Comparison of ENCODE assay signal across 18 mouse cellular contexts in the genomic region with DNA sequence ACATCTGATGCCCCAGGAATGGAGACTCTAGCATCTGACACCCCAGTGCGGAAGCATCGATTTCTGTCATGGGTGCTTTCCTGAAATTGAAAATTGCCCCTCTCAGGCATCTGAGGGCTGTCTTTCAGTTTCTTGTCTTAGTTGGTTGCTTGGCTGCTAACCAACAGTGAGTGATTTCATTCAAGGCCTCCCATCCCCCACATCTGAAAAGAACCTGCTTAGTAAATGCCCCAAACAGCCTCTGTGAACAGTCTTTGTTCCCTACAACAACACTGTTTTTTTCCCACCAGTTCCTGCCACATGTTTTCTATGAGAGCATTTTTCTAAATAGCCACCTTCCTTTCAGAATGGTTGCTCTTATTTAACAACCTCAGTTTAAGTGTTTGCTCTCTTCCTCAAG.
A peak's percentile ranks its signal among the peaks of the same experiment; 100 is the strongest.
DNase-seq lines count a peak whose midpoint lies in the region; ATAC-seq and TF ChIP-seq lines count a peak whose summit lies in the region.
"Had no signal": no experiment of that assay in that cellular context is flagged by ENCODE, and none has a peak within 500 bp of the region (broad histone marks: within the 10 kb centered on the region; RNA-seq: fewer than 3 reads in every experiment).

No protein-coding gene starts in this region.

- DNase-seq in forebrain, postnatal 0 days: no peak
- DNase-seq in layer of hippocampus, adult 9-11 months: peak; percentile 29
- DNase-seq in layer of hippocampus, adult 8-10 months (ENCODE audit: low spot score in 2 of 2): no peak
- DNase-seq in brain, adult 2 months (ENCODE audit: low read depth, low spot score): peak; percentile 78
- DNase-seq in right cerebral cortex, adult 2 months (ENCODE audit: low spot score in 2 of 2): no peak
- DNase-seq: adrenal gland, postnatal 36 days; cerebellum, adult 9-11 months; heart, postnatal 36 days; liver; right cerebral cortex, adult 18-20 months; thymus, adult 18-20 months had no signal

- no peaks in the 10 kb centered on the region for H3K9me3 ChIP-seq in forebrain, embryonic 13.5 days (replicated peaks)
- H3K9me3 ChIP-seq in forebrain, postnatal 0 days (ENCODE audit: low read length): no peaks in the 10 kb centered on the region
- no peaks in the 10 kb centered on the region for H3K9me3 ChIP-seq in forebrain, embryonic 15.5 days
- H3K9me3 ChIP-seq: heart, embryonic 13.5 days; lung, embryonic 15.5 days; midbrain, embryonic 13.5 days had no signal

- H3K4me1 ChIP-seq in forebrain, embryonic 13.5 days: peaks cover 28% of the 10 kb centered on the region
- H3K4me1 ChIP-seq in forebrain, postnatal 0 days (ENCODE audit: insufficient read depth): peaks cover 7% of the 10 kb centered on the region
- peaks cover 19% of the 10 kb centered on the region for H3K4me1 ChIP-seq in forebrain, embryonic 15.5 days
- H3K4me1 ChIP-seq: lung, embryonic 15.5 days had no signal

- H3K4me2 ChIP-seq in forebrain, embryonic 13.5 days: no peak overlapping the region
- no peak overlapping the region for H3K4me2 ChIP-seq in forebrain, postnatal 0 days (ENCODE audit: low read depth)
- no peak overlapping the region for H3K4me2 ChIP-seq in forebrain, embryonic 15.5 days (replicated peaks)
- H3K4me2 ChIP-seq: heart, embryonic 13.5 days; lung, embryonic 15.5 days; midbrain, embryonic 13.5 days had no signal

- no peak overlapping the region for H3K27ac ChIP-seq in forebrain, embryonic 13.5 days
- no peak overlapping the region for H3K27ac ChIP-seq in forebrain, postnatal 0 days (ENCODE audit: low read depth, low read length)
- no peak overlapping the region for H3K27ac ChIP-seq in forebrain, embryonic 15.5 days (replicated peaks)
- H3K27ac ChIP-seq: heart, embryonic 13.5 days; lung, embryonic 15.5 days; macrophage; midbrain, embryonic 13.5 days had no signal

- TF ChIP-seq CTCF in forebrain, postnatal 0 days (IDR thresholded peaks at IDR 0.05; ENCODE audit: low read depth): no peak

- H3K27me3 ChIP-seq in forebrain, embryonic 13.5 days: no peaks in the 10 kb centered on the region
- no peaks in the 10 kb centered on the region for H3K27me3 ChIP-seq in forebrain, postnatal 0 days (ENCODE audit: insufficient read depth, low read length)
- no peaks in the 10 kb centered on the region for H3K27me3 ChIP-seq in forebrain, embryonic 15.5 days
- H3K27me3 ChIP-seq: heart, embryonic 13.5 days; lung, embryonic 15.5 days; midbrain, embryonic 13.5 days had no signal

- no peak overlapping the region for H3K4me3 ChIP-seq in forebrain, embryonic 13.5 days
- H3K4me3 ChIP-seq in forebrain, postnatal 0 days (ENCODE audit: low read depth, low read length): no peak overlapping the region
- no peak overlapping the region for H3K4me3 ChIP-seq in forebrain, embryonic 15.5 days
- H3K4me3 ChIP-seq: heart, embryonic 13.5 days; lung, embryonic 15.5 days; midbrain, embryonic 13.5 days had no signal

- peak; percentile 37; the same call in 1 of the 2 replicates for ATAC-seq in forebrain, embryonic 13.5 days
- ATAC-seq in forebrain, postnatal 0 days: no peak
- 0 out of 2 replicates have a peak, but pooled peaks have one; percentile 9 for ATAC-seq in forebrain, embryonic 15.5 days (replicated peaks)
- ATAC-seq: hindbrain, embryonic 16.5 days; midbrain, embryonic 13.5 days had no signal

- H3K9ac ChIP-seq in forebrain, embryonic 13.5 days: no peak overlapping the region
- H3K9ac ChIP-seq in forebrain, postnatal 0 days: no peak overlapping the region
- H3K9ac ChIP-seq in forebrain, embryonic 15.5 days (replicated peaks): no peak overlapping the region
- H3K9ac ChIP-seq: heart, embryonic 13.5 days; lung, embryonic 15.5 days; midbrain, embryonic 13.5 days had no signal

- 46% methylated on average over 2 of the region's 2 CpGs for WGBS in forebrain, embryonic 13.5 days
- 41% methylated on average over 2 of the region's 2 CpGs for WGBS in forebrain, postnatal 0 days
- 32% methylated on average over 2 of the region's 2 CpGs for WGBS in forebrain, embryonic 15.5 days

- H3K36me3 ChIP-seq in forebrain, embryonic 13.5 days (ENCODE audit: poor library complexity, severe bottlenecking): no peaks in the 10 kb centered on the region
- H3K36me3 ChIP-seq in forebrain, postnatal 0 days (ENCODE audit: insufficient read depth): no peaks in the 10 kb centered on the region
- no peaks in the 10 kb centered on the region for H3K36me3 ChIP-seq in forebrain, embryonic 15.5 days
- H3K36me3 ChIP-seq: heart, embryonic 13.5 days; lung, embryonic 15.5 days; midbrain, embryonic 13.5 days had no signal

Comparison
In these comparisons a context has a peak if more than half of its experiments do, and no peak if none do; other contexts are left out.
1. DNase-seq: peak in layer of hippocampus, adult 9-11 months (single experiment) and brain, adult 2 months (single experiment); none in forebrain, postnatal 0 days (single experiment), layer of hippocampus, adult 8-10 months (0 of 2) and right cerebral cortex, adult 2 months (0 of 2).